Mouse (Mus musculus): ENCODE results near the gene Tmem54.

GRCm38 (mm10) chr4:129137392-129138321 is 32.3 kb downstream of the Tmem54 start:
- TF ChIP-seq GATA1 (IDR thresholded peaks at IDR 0.05; ENCODE audit: borderline replicate concordance, low read length) (no peak), FLI1 (IDR thresholded peaks at IDR 0.05; ENCODE audit: low read length) (no peak)

Measured in megakaryocyte, embryonic 14.5 days (primary cell).